In the genomic region with DNA sequence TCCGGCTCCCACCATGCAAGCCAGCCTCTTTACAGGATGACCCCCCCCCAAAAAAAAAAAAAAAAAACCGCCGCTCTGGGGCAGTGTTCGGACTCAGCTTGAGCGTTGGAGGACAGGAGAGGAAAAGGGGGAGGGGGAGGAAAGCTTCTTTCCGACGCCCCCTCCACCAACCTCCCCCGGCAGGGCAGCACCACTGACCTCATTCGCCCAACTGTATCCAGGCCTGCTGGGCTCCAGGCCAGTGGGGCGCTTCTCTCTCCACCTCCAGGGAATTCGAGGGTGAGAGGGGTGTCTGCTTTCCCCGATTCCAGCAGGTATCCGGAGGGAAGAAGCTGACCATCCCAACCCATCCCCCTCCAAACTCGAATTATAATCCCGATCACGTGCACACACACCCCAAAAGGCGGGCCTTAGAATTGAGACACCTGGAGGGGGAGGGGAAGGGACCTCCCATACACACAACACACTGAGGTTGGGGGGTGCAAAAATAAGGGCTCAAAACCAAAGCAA, we compare ENCODE assay signal across 8 mouse cellular contexts. TPM values are rescaled to one million over a fixed set of nuclear protein-coding genes. Genes with fewer than 3 reads are reported as not detected.
DNase-seq lines count a peak whose midpoint lies in the region; ATAC-seq and TF ChIP-seq lines count a peak whose summit lies in the region.

No protein-coding gene starts in this region.

- H3K4me2 ChIP-seq in forebrain, embryonic 11.5 days (ENCODE audit: low read depth, low read length, severe bottlenecking) = peak overlapping the region; percentile 92
- H3K4me2 ChIP-seq in hindbrain, postnatal 0 days (ENCODE audit: low read depth, low read length) = peak overlapping the region; percentile 93
- H3K4me2 ChIP-seq in midbrain, embryonic 15.5 days = peak overlapping the region; percentile 66

- no peaks in the 10 kb centered on the region for H3K27me3 ChIP-seq in forebrain, embryonic 11.5 days (ENCODE audit: control insufficient read depth, insufficient read depth, low read length)
- no peaks in the 10 kb centered on the region for H3K27me3 ChIP-seq in hindbrain, postnatal 0 days (ENCODE audit: insufficient read depth, low read length)
- no peaks in the 10 kb centered on the region for H3K27me3 ChIP-seq in midbrain, embryonic 15.5 days (replicated peaks)
- no peaks in the 10 kb centered on the region for H3K27me3 ChIP-seq in thymus, adult 2 months (ENCODE audit: control insufficient read depth, insufficient read depth, low read length)

- H3K27ac ChIP-seq in forebrain, embryonic 11.5 days (ENCODE audit: low read depth, low read length) = peak overlapping the region; percentile 76
- peak overlapping the region; percentile 95 for H3K27ac ChIP-seq in hindbrain, postnatal 0 days
- H3K27ac ChIP-seq in midbrain, embryonic 15.5 days = peak overlapping the region; percentile 91
- peak overlapping the region; percentile 45 for H3K27ac ChIP-seq in thymus, adult 2 months (ENCODE audit: control insufficient read depth, insufficient read depth, low read length)

- ATAC-seq in forebrain, embryonic 11.5 days (replicated peaks; ENCODE audit: low FRiP score) = peak; percentile 72
- peak; percentile 75 for ATAC-seq in hindbrain, postnatal 0 days
- ATAC-seq in midbrain, embryonic 15.5 days (replicated peaks) = peak; percentile 73

- peak; percentile 96 for DNase-seq in heart, adult 11 months
- no peak for DNase-seq in heart, adult 8-10 months (ENCODE audit: low spot score)
- peak; percentile 64 for DNase-seq in brain, embryonic 18.5 days (ENCODE audit: low read depth, low spot score)
- DNase-seq in forebrain, embryonic 11.5 days (ENCODE audit: low spot score) = peak; percentile 79
- DNase-seq in hindbrain, postnatal 0 days (ENCODE audit: low spot score) = peak; percentile 82
- peak; percentile 47 for DNase-seq in liver
- peak; percentile 71 for DNase-seq in thymus, adult 2 months

- TF ChIP-seq POLR2A in thymus, adult 2 months (IDR thresholded peaks at IDR 0.05; ENCODE audit: control insufficient read depth, extremely low read depth, insufficient read depth, low read length, poor library complexity) = 0 out of 2 replicates have a peak, but pooled peaks have one; percentile 14

- H3K9ac ChIP-seq in forebrain, embryonic 11.5 days (ENCODE audit: low read length) = peak overlapping the region; percentile 93
- H3K9ac ChIP-seq in hindbrain, postnatal 0 days (replicated peaks; ENCODE audit: low read length) = peak overlapping the region; percentile 91
- peak overlapping the region; percentile 94 for H3K9ac ChIP-seq in midbrain, embryonic 15.5 days

- WGBS in forebrain, embryonic 11.5 days = 1% methylated on average over 17 of the region's 17 CpGs
- WGBS in hindbrain, postnatal 0 days = 0% methylated on average over 17 of the region's 17 CpGs
- 0% methylated on average over 17 of the region's 17 CpGs for WGBS in midbrain, embryonic 15.5 days
- under 1% methylated on average over 17 of the region's 17 CpGs for WGBS in thymus, adult 2 months

- no peaks in the 10 kb centered on the region; the same call in 1 of the 2 replicates for H3K9me3 ChIP-seq in forebrain, embryonic 11.5 days (ENCODE audit: control insufficient read depth, low read length)
- no peaks in the 10 kb centered on the region for H3K9me3 ChIP-seq in hindbrain, postnatal 0 days (ENCODE audit: low read length)
- no peaks in the 10 kb centered on the region for H3K9me3 ChIP-seq in midbrain, embryonic 15.5 days

- TF ChIP-seq CTCF in hindbrain, postnatal 0 days (IDR thresholded peaks at IDR 0.05; ENCODE audit: low read depth) = no peak
- no peak for TF ChIP-seq CTCF in thymus, adult 2 months (IDR thresholded peaks at IDR 0.05; ENCODE audit: borderline replicate concordance, control insufficient read depth, extremely low read depth, insufficient read depth, low read length, poor library complexity)

- peak overlapping the region; percentile 77 for H3K4me3 ChIP-seq in forebrain, embryonic 11.5 days (ENCODE audit: low read depth, low read length)
- peak overlapping the region; percentile 79 for H3K4me3 ChIP-seq in hindbrain, postnatal 0 days (ENCODE audit: low read length)
- H3K4me3 ChIP-seq in midbrain, embryonic 15.5 days = peak overlapping the region; percentile 88
- H3K4me3 ChIP-seq in thymus, adult 2 months (ENCODE audit: control insufficient read depth, insufficient read depth, low read length) = peak overlapping the region; percentile 79

- peaks cover 4% of the 10 kb centered on the region; the same call in 1 of the 2 replicates for H3K4me1 ChIP-seq in forebrain, embryonic 11.5 days (replicated peaks; ENCODE audit: control insufficient read depth, insufficient read depth, low read length)
- H3K4me1 ChIP-seq in hindbrain, postnatal 0 days (ENCODE audit: insufficient read depth, low read length) = peaks cover 4% of the 10 kb centered on the region; the same call in 1 of the 2 replicates
- H3K4me1 ChIP-seq in midbrain, embryonic 15.5 days = peaks cover 25% of the 10 kb centered on the region
- peaks cover 15% of the 10 kb centered on the region for H3K4me1 ChIP-seq in thymus, adult 2 months (replicated peaks; ENCODE audit: control insufficient read depth, insufficient read depth, low read length)

- H3K36me3 ChIP-seq in forebrain, embryonic 11.5 days (ENCODE audit: control insufficient read depth, insufficient read depth, low read length) = no peaks in the 10 kb centered on the region; the same call in 1 of the 2 replicates
- no peaks in the 10 kb centered on the region for H3K36me3 ChIP-seq in hindbrain, postnatal 0 days (ENCODE audit: insufficient read depth, low read length)
- H3K36me3 ChIP-seq in midbrain, embryonic 15.5 days (replicated peaks) = no peaks in the 10 kb centered on the region; the same call in 1 of the 2 replicates
- no peaks in the 10 kb centered on the region for H3K36me3 ChIP-seq in thymus, adult 2 months (ENCODE audit: control insufficient read depth, insufficient read depth, low read length)

RNA-seq across cellular contexts. Expression of a gene that starts 0.5 kb away (rescaled TPM):
- 10 to 100 TPM; 20.9 to 28.3 (median 24.5) TPM for total RNA-seq in heart, adult 8-10 months (2022)
- 99.8 and 103 TPM in 2 replicates for polyA plus RNA-seq in forebrain, embryonic 11.5 days (2014; fragmentation: Nextera tagmentation; extraction: Ambion mirVana)
- 46.4 and 54.4 TPM in 2 replicates for total RNA-seq in hindbrain, postnatal 0 days (2014; rRNA removed)
- polyA plus RNA-seq in hindbrain, postnatal 0 days (2015; fragmentation: Nextera tagmentation; extraction: Ambion mirVana) = 52.7 and 57.7 TPM in 2 replicates
- 89.0 and 90.2 TPM in 2 replicates for polyA plus RNA-seq in midbrain, embryonic 15.5 days (2015; fragmentation: Nextera tagmentation; extraction: Ambion mirVana)
- polyA plus RNA-seq in thymus, adult 2 months (2012; rRNA removed) = 75.6 and 83.9 TPM in 2 replicates

Comparison
In these comparisons a context has a peak if more than half of its experiments do, and no peak if none do; other contexts are left out.
1. H3K27ac ChIP-seq: peak in every context shown above with its lines; median percentile 95 in hindbrain, postnatal 0 days; 91 in midbrain, embryonic 15.5 days; 76 in forebrain, embryonic 11.5 days; 45 in thymus, adult 2 months.